Mouse (Mus musculus) fat pad, adult 2 months (tissue): ENCODE measurements around the gene Btbd35f30.
"Not testable (repeated sequence)": the region's sequence is repeated elsewhere in the genome, so short reads cannot be mapped to it uniquely, and the experiment has no call there.

Source experiments
- DNase-seq: peaks from one replicate; pipeline ENCODE4 v3.0.0-alpha.2; 2011; ENCODE audit warnings: low read depth, low spot score; ENCODE audit errors: extremely low read depth

Btbd35f30 gene

DNA sequence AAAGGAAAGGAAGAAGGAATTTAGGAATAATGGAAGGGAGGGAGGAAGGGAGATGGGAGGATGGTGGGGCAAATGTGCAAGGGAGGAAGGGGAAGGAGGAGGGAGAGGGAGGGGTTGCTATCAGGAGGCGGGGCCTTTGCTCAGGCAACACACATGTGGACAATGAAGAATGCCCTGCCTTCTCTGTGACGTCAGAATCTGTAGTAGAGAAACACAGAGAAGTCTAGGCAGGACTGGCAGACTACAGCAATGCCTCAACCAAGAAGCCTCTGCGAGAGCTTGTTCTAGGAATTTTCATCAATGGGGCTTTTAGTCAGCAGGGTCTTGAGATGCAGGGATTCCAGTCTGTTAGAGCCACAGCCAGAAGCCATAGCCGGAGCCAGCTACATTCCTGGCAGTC, at the start of gene Btbd35f30:
Btbd35f30 (plus strand) TSS at position 301 of the 400 bp plus-strand sequence.
- not testable (repeated sequence) for DNase-seq

- not testable (repeated sequence) for DNase-seq
Measured at GRCm38 (mm10) chrX:32941468-32941867, 47.0 kb downstream of the Btbd35f30 start, which contains the start of gene Gm21789. Gene Gm21789 (plus strand): TSS chrX:32941768.
